Mouse (Mus musculus) liver, adult 2 months (tissue): ENCODE measurements at regions not wholly inside any gene's neighbourhood (a gene's known extent, or its start where the extent isn't known, plus 50 kb on each side); places are given as distances from the start of the nearest gene placed in this dataset.

Experiments
- CTCF ChIP-seq: fragments of 200-500 bp; IDR thresholded peaks from 2 replicates; pipeline ENCODE4 v1.5.1; 2011; ENCODE audit warnings: low read depth, low read length, control low read depth
- POLR2A ChIP-seq: fragments of 200-500 bp; IDR thresholded peaks from 2 replicates; pipeline ENCODE4 v1.6.1; 2011; ENCODE audit warnings: low read length, control low read depth; ENCODE audit not compliant: insufficient read depth; ENCODE audit errors: extremely low read depth

DNA sequence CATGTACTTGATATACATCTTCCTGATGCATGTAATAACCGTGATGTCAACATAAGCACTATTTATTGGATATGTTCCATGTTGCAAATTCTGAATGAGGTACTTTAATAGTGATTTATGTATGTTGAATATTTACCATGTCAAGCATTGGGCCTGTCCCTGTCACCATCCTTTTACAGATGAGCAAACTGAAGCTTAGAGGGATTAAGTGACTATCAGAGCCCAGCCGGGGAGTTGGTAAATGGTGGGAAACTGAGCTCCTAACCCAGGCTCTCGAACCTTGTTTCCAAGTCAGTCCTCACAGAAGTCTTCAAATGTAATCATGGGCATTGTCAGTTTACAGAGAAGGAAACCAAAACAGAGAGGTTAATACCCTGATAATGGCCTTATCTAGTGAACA, 102.6 kb upstream of the Kcnab1 start:
- no peak for TF ChIP-seq POLR2A
- TF ChIP-seq CTCF: no peak
